Mouse (Mus musculus) thymus, adult 2 months (tissue): Measurements from ENCODE around the gene Olfr1412.

Source experiments
- CTCF ChIP-seq: fragments of 200-500 bp; IDR thresholded peaks from 2 replicates; pipeline ENCODE4 v1.5.1; 2012; ENCODE audit warnings: mild to moderate bottlenecking, control low read depth, low read length, moderate library complexity, borderline replicate concordance; ENCODE audit not compliant: control insufficient read depth, poor library complexity, insufficient read depth; ENCODE audit errors: extremely low read depth
- POLR2A ChIP-seq: fragments of 200-500 bp; IDR thresholded peaks from 2 replicates; pipeline ENCODE4 v1.6.1; 2012; ENCODE audit warnings: mild to moderate bottlenecking, low read length, control low read depth, moderate library complexity; ENCODE audit not compliant: control insufficient read depth, poor library complexity, insufficient read depth; ENCODE audit errors: extremely low read depth

DNA sequence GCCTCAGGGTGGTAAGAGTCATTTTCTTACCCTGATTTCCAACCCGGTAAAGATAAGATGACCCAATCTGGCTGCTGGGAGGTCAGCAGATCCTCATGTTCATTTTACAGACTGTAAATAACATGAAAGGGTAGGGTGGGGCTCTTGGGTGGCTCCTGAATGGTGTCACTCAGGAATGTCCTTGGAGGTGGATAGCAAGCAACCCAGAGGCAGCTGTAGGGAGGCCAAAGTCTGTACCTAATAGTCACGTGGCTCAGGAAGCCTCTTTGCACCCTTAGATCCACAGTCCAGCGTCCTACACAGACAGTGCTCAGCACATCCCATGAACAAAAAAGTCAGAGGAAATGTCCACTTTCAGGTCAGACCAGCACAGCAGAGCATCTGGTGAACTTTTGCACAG is 10.4 kb downstream of the Olfr1412 start:
- TF ChIP-seq POLR2A (no peak), CTCF (no peak)
